Mouse (Mus musculus): Measurements from ENCODE around the gene Ccr6.

Gene Ccr6

DNA sequence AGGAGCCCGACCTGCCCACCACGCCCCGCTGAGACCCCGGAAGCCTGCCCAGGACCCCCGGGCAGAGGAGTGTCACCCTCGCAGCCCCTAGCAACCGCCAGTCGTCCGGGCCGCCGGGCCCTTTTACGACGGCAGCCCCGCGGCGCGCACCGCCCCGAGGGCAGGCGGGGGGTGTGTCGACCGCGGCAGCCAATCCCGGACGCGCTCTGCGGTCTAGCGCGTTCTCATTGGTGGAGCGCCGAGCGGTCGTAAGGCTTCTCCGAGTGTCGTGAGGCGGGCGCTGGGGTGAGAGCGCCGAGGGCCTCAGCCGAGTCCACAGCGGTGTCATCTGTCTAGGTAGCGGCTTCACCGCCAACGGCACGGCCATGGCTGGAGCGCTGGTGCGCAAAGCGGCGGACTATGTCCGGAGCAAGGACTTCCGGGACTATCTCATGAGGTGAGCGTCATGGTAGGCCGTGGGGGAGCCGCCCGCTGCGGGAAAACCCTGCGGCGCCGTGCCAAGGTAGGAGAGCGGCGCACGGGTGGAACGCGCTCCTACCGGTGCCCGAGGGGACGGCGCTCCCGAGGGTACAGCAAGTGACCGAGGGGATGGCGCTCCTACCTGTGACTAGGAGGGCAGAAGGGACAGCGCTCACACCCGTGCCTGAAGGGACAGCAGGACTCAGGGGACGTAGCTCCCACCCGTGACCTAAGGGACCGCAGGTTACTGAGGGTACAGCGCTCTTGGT is 47.8 kb downstream of the Ccr6 start:
- peak; percentile 87 for DNase-seq (ENCODE audit: low read depth, low spot score)

GRCm38 (mm10) chr17:8284254-8284661 is 48.4 kb downstream of the Ccr6 start:
- no peak for DNase-seq (ENCODE audit: low read depth, low spot score)

GRCm38 (mm10) chr17:8285056-8285455 is 49.2 kb downstream of the Ccr6 start:
- DNase-seq (ENCODE audit: low read depth, low spot score) = no peak

GRCm38 (mm10) chr17:8286987-8287386 is 51.1 kb downstream of the Ccr6 start:
- DNase-seq (ENCODE audit: low read depth, low spot score) = no peak

- DNase-seq (ENCODE audit: low read depth, low spot score) = no peak
These were observed 54.3 kb downstream of the Ccr6 start for GRCm38 (mm10) chr17:8289993-8290679.

GRCm38 (mm10) chr17:8290736-8291135 is 54.9 kb downstream of the Ccr6 start:
- no peak for DNase-seq (ENCODE audit: low read depth, low spot score)

GRCm38 (mm10) chr17:8295825-8296224 is 60.0 kb downstream of the Ccr6 start:
- no peak for DNase-seq (ENCODE audit: low read depth, low spot score)

DNA sequence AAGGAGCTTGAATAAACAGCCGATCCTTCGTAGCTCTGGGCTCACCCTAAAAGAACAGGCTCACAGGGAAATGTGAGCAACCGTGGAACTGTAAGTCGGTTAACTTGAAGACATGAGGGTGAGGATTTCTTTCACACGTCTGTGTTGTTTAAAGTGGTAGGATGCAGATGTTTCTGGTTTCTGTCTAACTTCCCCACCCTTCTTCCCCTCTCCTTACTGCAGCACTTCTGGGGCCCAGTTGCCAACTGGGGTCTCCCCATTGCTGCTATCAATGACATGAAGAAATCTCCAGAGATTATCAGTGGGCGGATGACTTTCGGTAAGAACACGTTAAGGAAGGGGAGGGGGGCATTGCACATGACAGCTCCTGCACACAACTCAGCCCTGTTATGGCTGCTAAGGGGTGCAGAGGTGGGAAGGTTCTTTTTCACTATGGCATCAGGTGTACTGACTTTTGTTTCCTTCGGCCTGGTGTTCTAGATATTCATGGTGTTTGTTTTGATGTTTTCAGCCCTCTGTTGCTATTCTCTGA is 60.5 kb downstream of the Ccr6 start:
- no peak for DNase-seq (ENCODE audit: low read depth, low spot score)

DNA sequence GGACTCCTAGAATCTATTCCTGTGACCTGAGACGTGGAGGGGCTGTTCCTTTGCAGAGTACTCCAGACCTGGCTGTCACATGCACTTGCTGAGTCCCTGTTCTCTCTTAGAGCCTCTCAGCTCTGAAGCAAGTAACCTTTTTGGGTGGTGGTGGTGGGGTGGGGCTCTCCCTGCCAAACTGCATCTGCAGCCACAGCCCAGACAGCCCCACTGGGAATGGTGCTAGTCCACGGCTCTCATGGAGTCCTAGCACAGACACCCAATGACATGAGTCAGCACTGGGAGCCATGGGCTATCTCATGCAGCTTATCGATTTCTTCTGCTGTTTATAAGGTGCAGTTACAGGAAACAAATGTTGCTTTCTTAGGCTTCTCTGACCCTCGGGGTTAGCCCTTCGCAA is 61.9 kb downstream of the Ccr6 start:
- DNase-seq (ENCODE audit: low read depth, low spot score) = no peak

DNA sequence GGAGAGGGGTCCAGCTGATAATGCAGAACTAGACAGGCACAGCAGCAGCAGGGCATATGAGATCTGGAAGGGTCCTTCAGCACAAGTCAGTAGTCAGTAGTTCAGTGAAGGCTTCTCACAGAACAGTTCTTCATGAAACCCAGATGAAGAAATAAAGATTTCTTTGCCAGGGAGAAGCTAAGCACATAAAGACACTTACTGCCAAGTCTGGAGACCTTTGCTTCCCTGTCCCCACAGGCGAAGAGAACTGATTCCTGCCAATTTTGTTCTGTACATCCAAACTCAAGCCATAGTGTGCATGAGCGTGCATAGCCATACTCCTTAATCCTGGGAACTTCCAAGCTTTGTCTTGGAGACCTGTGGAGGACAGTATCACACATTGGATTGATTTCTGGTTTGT is 62.4 kb downstream of the Ccr6 start:
- DNase-seq (ENCODE audit: low read depth, low spot score) = no peak

- no peak for DNase-seq (ENCODE audit: low read depth, low spot score)
These were observed 63.7 kb downstream of the Ccr6 start for GRCm38 (mm10) chr17:8299524-8299923.

- DNase-seq (ENCODE audit: low read depth, low spot score) = no peak
These were observed 65.7 kb downstream of the Ccr6 start for GRCm38 (mm10) chr17:8301515-8301914.

- no peak for DNase-seq (ENCODE audit: low read depth, low spot score)
These were observed 67.1 kb downstream of the Ccr6 start for GRCm38 (mm10) chr17:8302772-8303438.

DNA sequence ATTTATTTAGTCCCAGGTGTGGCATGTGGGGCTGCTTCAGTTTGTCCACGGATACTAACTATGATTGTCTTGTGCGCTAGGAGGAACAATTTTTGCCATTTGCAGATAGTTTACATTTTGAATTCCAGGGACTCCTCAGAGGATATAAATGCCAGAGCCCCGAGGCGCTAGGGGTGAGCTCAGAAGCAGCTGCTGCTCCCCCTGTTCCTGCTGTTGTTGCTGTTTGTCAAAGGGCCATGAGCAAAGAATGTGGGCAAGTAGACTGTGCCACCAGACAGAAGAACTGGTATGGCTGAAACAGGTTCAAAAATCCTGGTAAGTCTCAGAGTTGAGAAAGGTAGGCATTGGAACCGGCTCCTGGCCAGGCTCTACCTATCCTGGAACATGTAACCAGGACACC is 67.8 kb downstream of the Ccr6 start:
- DNase-seq (ENCODE audit: low read depth, low spot score) = no peak

DNA sequence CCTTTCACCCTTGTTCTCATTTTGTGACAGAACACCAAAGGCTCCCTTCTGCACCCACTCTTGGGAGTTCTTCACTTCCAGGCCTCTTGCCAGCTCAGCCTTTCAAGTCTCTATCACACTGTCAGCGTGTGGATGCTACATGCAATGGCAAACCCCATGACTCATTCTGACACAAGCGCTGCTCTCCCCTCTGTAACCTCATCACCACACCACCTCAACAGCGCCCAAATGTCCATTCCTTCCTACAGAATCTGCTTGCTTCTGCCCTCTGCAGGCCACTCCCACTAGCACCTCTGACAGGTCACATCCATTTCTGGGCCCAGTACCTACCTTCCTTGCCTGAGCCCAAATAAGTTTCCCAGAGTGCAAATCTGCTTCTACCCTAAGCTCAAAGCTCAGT is 70.0 kb downstream of the Ccr6 start:
- peak; percentile 18 for DNase-seq (ENCODE audit: low read depth, low spot score)

Measured in WW6 (cell line).